Mouse (Mus musculus): ENCODE measurements at regions not wholly inside any gene's neighbourhood (a gene's known extent, or its start where the extent isn't known, plus 50 kb on each side); places are given as distances from the start of the nearest gene placed in this dataset.

GRCm38 (mm10) chr2:34080176-34080575 is 192.4 kb upstream of the Mvb12b start:
- Histone ChIP-seq H3K9me3 (replicated peaks) (no peaks in the 10 kb centered on the region), H3K9ac (no peak overlapping the region), H3K4me2 (no peak overlapping the region), H3K4me1 (no peaks in the 10 kb centered on the region), H3K27ac (no peak overlapping the region), H3K4me3 (no peak overlapping the region), H3K36me3 (no peaks in the 10 kb centered on the region), H3K27me3 (replicated peaks) (no peaks in the 10 kb centered on the region)
- ATAC-seq: no peak
- WGBS (ENCODE audit: insufficient replicate concordance): 46% methylated on average over 3 of the region's 3 CpGs

- Histone ChIP-seq H3K27ac (no peak overlapping the region), H3K4me3 (no peak overlapping the region), H3K4me2 (no peak overlapping the region), H3K4me1 (no peaks in the 10 kb centered on the region), H3K9me3 (replicated peaks) (no peaks in the 10 kb centered on the region), H3K27me3 (replicated peaks) (no peaks in the 10 kb centered on the region), H3K36me3 (no peaks in the 10 kb centered on the region), H3K9ac (no peak overlapping the region)
- no peak for ATAC-seq
- 67% methylated on average over 12 of the region's 12 CpGs for WGBS (ENCODE audit: insufficient replicate concordance)
Observed at GRCm38 (mm10) chr2:34079282-34079681, 191.5 kb upstream of the Mvb12b start.

GRCm38 (mm10) chr2:34078875-34079262 is 191.1 kb upstream of the Mvb12b start:
- no peak for ATAC-seq

GRCm38 (mm10) chr2:34078248-34078874 is 190.6 kb upstream of the Mvb12b start:
- no peak overlapping the region for H3K27ac ChIP-seq
- no peak overlapping the region for H3K4me2 ChIP-seq
- no peaks in the 10 kb centered on the region for H3K9me3 ChIP-seq (replicated peaks)
- H3K4me3 ChIP-seq: no peak overlapping the region
- no peak overlapping the region for H3K9ac ChIP-seq
- no peak for ATAC-seq
- H3K36me3 ChIP-seq: no peaks in the 10 kb centered on the region
- WGBS (ENCODE audit: insufficient replicate concordance): 60% methylated on average over 3 of the region's 3 CpGs
- H3K27me3 ChIP-seq (replicated peaks): no peaks in the 10 kb centered on the region
- H3K4me1 ChIP-seq: no peaks in the 10 kb centered on the region

More at GRCm38 (mm10) chr2:34078875-34079262, 191.1 kb upstream of the Mvb12b start:
- no peak overlapping the region for H3K27ac ChIP-seq
- H3K4me1 ChIP-seq: no peaks in the 10 kb centered on the region
- 61% methylated on average over 4 of the region's 4 CpGs for WGBS (ENCODE audit: insufficient replicate concordance)
- H3K4me2 ChIP-seq: no peak overlapping the region
- no peaks in the 10 kb centered on the region for H3K27me3 ChIP-seq (replicated peaks)
- H3K36me3 ChIP-seq: no peaks in the 10 kb centered on the region
- no peak overlapping the region for H3K4me3 ChIP-seq
- H3K9ac ChIP-seq: no peak overlapping the region
- H3K9me3 ChIP-seq (replicated peaks): no peaks in the 10 kb centered on the region

GRCm38 (mm10) chr2:34076346-34076745 is 188.6 kb upstream of the Mvb12b start:
- no peak for ATAC-seq
- H3K9ac ChIP-seq: no peak overlapping the region
- no peak overlapping the region for H3K4me2 ChIP-seq
- WGBS (ENCODE audit: insufficient replicate concordance): 46% methylated on average over 4 of the region's 4 CpGs
- no peak overlapping the region for H3K4me3 ChIP-seq
- no peak overlapping the region for H3K27ac ChIP-seq
- no peaks in the 10 kb centered on the region for H3K36me3 ChIP-seq
- no peaks in the 10 kb centered on the region for H3K9me3 ChIP-seq (replicated peaks)
- H3K27me3 ChIP-seq (replicated peaks): no peaks in the 10 kb centered on the region
- H3K4me1 ChIP-seq: no peaks in the 10 kb centered on the region

GRCm38 (mm10) chr2:34074066-34074465 is 186.3 kb upstream of the Mvb12b start:
- H3K9me3 ChIP-seq (replicated peaks): no peaks in the 10 kb centered on the region
- no peak for ATAC-seq
- no peak overlapping the region for H3K4me3 ChIP-seq
- no peak overlapping the region for H3K9ac ChIP-seq
- H3K4me1 ChIP-seq: no peaks in the 10 kb centered on the region
- no peak overlapping the region for H3K4me2 ChIP-seq
- WGBS (ENCODE audit: insufficient replicate concordance): 51% methylated on average over 3 of the region's 3 CpGs
- no peaks in the 10 kb centered on the region for H3K27me3 ChIP-seq (replicated peaks)
- H3K27ac ChIP-seq: no peak overlapping the region
- no peaks in the 10 kb centered on the region for H3K36me3 ChIP-seq

GRCm38 (mm10) chr2:34065592-34065991 is 177.8 kb upstream of the Mvb12b start:
- no peak for ATAC-seq
- no peak overlapping the region for H3K4me2 ChIP-seq
- H3K9me3 ChIP-seq (replicated peaks): no peaks in the 10 kb centered on the region
- no peak overlapping the region for H3K9ac ChIP-seq
- H3K4me3 ChIP-seq: no peak overlapping the region
- no peaks in the 10 kb centered on the region for H3K4me1 ChIP-seq
- no peaks in the 10 kb centered on the region for H3K36me3 ChIP-seq
- H3K27ac ChIP-seq: no peak overlapping the region
- H3K27me3 ChIP-seq (replicated peaks): no peaks in the 10 kb centered on the region
- 83% methylated on average over 13 of the region's 13 CpGs for WGBS (ENCODE audit: insufficient replicate concordance)

GRCm38 (mm10) chr2:34065090-34065489 is 177.3 kb upstream of the Mvb12b start:
- Histone ChIP-seq H3K27me3 (replicated peaks) (no peaks in the 10 kb centered on the region), H3K36me3 (no peaks in the 10 kb centered on the region), H3K27ac (no peak overlapping the region), H3K9me3 (replicated peaks) (no peaks in the 10 kb centered on the region), H3K9ac (no peak overlapping the region), H3K4me2 (no peak overlapping the region), H3K4me1 (no peaks in the 10 kb centered on the region), H3K4me3 (no peak overlapping the region)
- no peak for ATAC-seq
- WGBS (ENCODE audit: insufficient replicate concordance): 37% methylated on average over 10 of the region's 10 CpGs

GRCm38 (mm10) chr2:34056552-34056951 is 168.8 kb upstream of the Mvb12b start:
- H3K4me1 ChIP-seq: no peaks in the 10 kb centered on the region
- 66% methylated on average over 13 of the region's 13 CpGs for WGBS (ENCODE audit: insufficient replicate concordance)
- no peaks in the 10 kb centered on the region for H3K36me3 ChIP-seq
- no peak overlapping the region for H3K27ac ChIP-seq
- H3K9ac ChIP-seq: no peak overlapping the region
- H3K4me2 ChIP-seq: no peak overlapping the region
- no peak for ATAC-seq
- H3K27me3 ChIP-seq (replicated peaks): no peaks in the 10 kb centered on the region
- H3K4me3 ChIP-seq: no peak overlapping the region
- no peaks in the 10 kb centered on the region for H3K9me3 ChIP-seq (replicated peaks)

- no peaks in the 10 kb centered on the region for H3K27me3 ChIP-seq (replicated peaks)
- H3K27ac ChIP-seq: no peak overlapping the region
- no peak overlapping the region for H3K9ac ChIP-seq
- no peak for ATAC-seq
- WGBS (ENCODE audit: insufficient replicate concordance): 70% methylated on average over 5 of the region's 5 CpGs
- H3K9me3 ChIP-seq (replicated peaks): no peaks in the 10 kb centered on the region
- no peaks in the 10 kb centered on the region for H3K4me1 ChIP-seq
- no peak overlapping the region for H3K4me2 ChIP-seq
- H3K36me3 ChIP-seq: no peaks in the 10 kb centered on the region
- no peak overlapping the region for H3K4me3 ChIP-seq
Observed at GRCm38 (mm10) chr2:34043064-34043463, 155.3 kb upstream of the Mvb12b start.

- no peak overlapping the region for H3K9ac ChIP-seq
- H3K27ac ChIP-seq: no peak overlapping the region
- no peak for ATAC-seq
- no peak overlapping the region for H3K4me3 ChIP-seq
- no peaks in the 10 kb centered on the region for H3K9me3 ChIP-seq (replicated peaks)
- H3K27me3 ChIP-seq (replicated peaks): no peaks in the 10 kb centered on the region
- no peaks in the 10 kb centered on the region for H3K4me1 ChIP-seq
- H3K36me3 ChIP-seq: no peaks in the 10 kb centered on the region
- no peak overlapping the region for H3K4me2 ChIP-seq
- 37% methylated on average over 7 of the region's 7 CpGs for WGBS (ENCODE audit: insufficient replicate concordance)
Observed at GRCm38 (mm10) chr2:34042336-34042735, 154.6 kb upstream of the Mvb12b start.

GRCm38 (mm10) chr2:34038982-34039381 is 151.2 kb upstream of the Mvb12b start:
- H3K4me1 ChIP-seq: no peaks in the 10 kb centered on the region
- no peaks in the 10 kb centered on the region for H3K36me3 ChIP-seq
- H3K9me3 ChIP-seq (replicated peaks): no peaks in the 10 kb centered on the region
- H3K27ac ChIP-seq: no peak overlapping the region
- H3K9ac ChIP-seq: no peak overlapping the region
- H3K27me3 ChIP-seq (replicated peaks): no peaks in the 10 kb centered on the region
- H3K4me2 ChIP-seq: no peak overlapping the region
- H3K4me3 ChIP-seq: no peak overlapping the region
- ATAC-seq: no peak
- WGBS (ENCODE audit: insufficient replicate concordance): 58% methylated on average over 8 of the region's 8 CpGs

- 47% methylated on average over 11 of the region's 11 CpGs for WGBS (ENCODE audit: insufficient replicate concordance)
- no peak for ATAC-seq
- H3K4me2 ChIP-seq: no peak overlapping the region
- peaks cover 2% of the 10 kb centered on the region; the same call in 1 of the 2 replicates for H3K27me3 ChIP-seq (replicated peaks)
- H3K4me1 ChIP-seq: no peaks in the 10 kb centered on the region
- no peaks in the 10 kb centered on the region for H3K36me3 ChIP-seq
- no peak overlapping the region for H3K9ac ChIP-seq
- no peak overlapping the region for H3K4me3 ChIP-seq
- H3K27ac ChIP-seq: no peak overlapping the region
- H3K9me3 ChIP-seq (replicated peaks): no peaks in the 10 kb centered on the region
Observed at GRCm38 (mm10) chr2:34033212-34033611, 145.5 kb upstream of the Mvb12b start.

Data from liver, embryonic 12.5 days (tissue).